Mouse (Mus musculus): ENCODE data around the gene Mydgf.

- TF ChIP-seq CTCF (IDR thresholded peaks at IDR 0.05; ENCODE audit: low read depth, low read length) = no peak
- TF ChIP-seq POLR2A (IDR thresholded peaks at IDR 0.05; ENCODE audit: extremely low read depth, insufficient read depth, low read length) = no peak
These were observed 24.3 kb upstream of the Mydgf start for GRCm38 (mm10) chr17:56207963-56208530.
